ENCODE assay signal across 8 mouse cellular contexts in genomic region chr6:87614794-87615695, GRCm38 (mm10). TPM values are rescaled to one million over a fixed set of nuclear protein-coding genes. Genes with fewer than 3 reads are reported as not detected.
DNase-seq lines count a peak whose midpoint lies in the region; ATAC-seq and TF ChIP-seq lines count a peak whose summit lies in the region.

No protein-coding gene starts in this region.

- H3K27me3 ChIP-seq in liver, embryonic 11.5 days (replicated peaks; ENCODE audit: control insufficient read depth, insufficient read depth, low read length) = no peaks in the 10 kb centered on the region; the same call in 1 of the 2 replicates
- no peaks in the 10 kb centered on the region for H3K27me3 ChIP-seq in lung, embryonic 16.5 days (ENCODE audit: control insufficient read depth, insufficient read depth, low read depth, low read length)
- H3K27me3 ChIP-seq in stomach, postnatal 0 days (ENCODE audit: control insufficient read depth, insufficient read depth, low read length) = no peaks in the 10 kb centered on the region

- no peak overlapping the region for H3K4me2 ChIP-seq in liver, embryonic 11.5 days
- no peak overlapping the region for H3K4me2 ChIP-seq in lung, embryonic 16.5 days (ENCODE audit: low read depth, low read length)
- H3K4me2 ChIP-seq in stomach, postnatal 0 days (replicated peaks; ENCODE audit: low read depth) = no peak overlapping the region

- no peak overlapping the region for H3K4me3 ChIP-seq in liver, embryonic 11.5 days (ENCODE audit: low read depth, low read length)
- no peak overlapping the region for H3K4me3 ChIP-seq in lung, embryonic 16.5 days (ENCODE audit: low read length)
- H3K4me3 ChIP-seq in stomach, postnatal 0 days (ENCODE audit: low read depth, low read length) = no peak overlapping the region

- peak; percentile 65 for DNase-seq in liver
- no peak for DNase-seq in liver, embryonic 11.5 days (ENCODE audit: low spot score)
- peak; percentile 74 for DNase-seq in NIH3T3 (ENCODE audit: low read depth)
- peak; percentile 38 to 69 for DNase-seq in cerebellum, postnatal 25 days
- peak; percentile 50 for DNase-seq in gastrocnemius, postnatal 14 days
- peak; percentile 36 for DNase-seq in stomach, postnatal 0 days (ENCODE audit: low spot score)
- no peak for DNase-seq in layer of hippocampus, postnatal 14 days (ENCODE audit: low spot score in 2 of 2)

- no peaks in the 10 kb centered on the region for H3K36me3 ChIP-seq in liver, embryonic 11.5 days (ENCODE audit: control insufficient read depth, insufficient read depth, low read length)
- H3K36me3 ChIP-seq in lung, embryonic 16.5 days (ENCODE audit: control insufficient read depth, insufficient read depth, low read length) = no peaks in the 10 kb centered on the region
- no peaks in the 10 kb centered on the region for H3K36me3 ChIP-seq in stomach, postnatal 0 days (ENCODE audit: control insufficient read depth, insufficient read depth, low read length)

- H3K27ac ChIP-seq in liver, embryonic 11.5 days (ENCODE audit: low read depth, low read length) = no peak overlapping the region
- H3K27ac ChIP-seq in lung, embryonic 16.5 days (ENCODE audit: low read length) = no peak overlapping the region
- no peak overlapping the region for H3K27ac ChIP-seq in stomach, postnatal 0 days (replicated peaks)

- H3K9me3 ChIP-seq in liver, embryonic 11.5 days (ENCODE audit: control insufficient read depth, low read length) = no peaks in the 10 kb centered on the region
- no peaks in the 10 kb centered on the region for H3K9me3 ChIP-seq in lung, embryonic 16.5 days (ENCODE audit: control insufficient read depth, low read length)
- no peaks in the 10 kb centered on the region for H3K9me3 ChIP-seq in stomach, postnatal 0 days (ENCODE audit: control insufficient read depth, low read length)

- TF ChIP-seq EP300 in stomach, postnatal 0 days (optimal IDR thresholded peaks at IDR 0.05) = no peak

- H3K9ac ChIP-seq in liver, embryonic 11.5 days (ENCODE audit: low read depth, low read length) = no peak overlapping the region
- H3K9ac ChIP-seq in lung, embryonic 16.5 days (ENCODE audit: low read length) = no peak overlapping the region
- no peak overlapping the region for H3K9ac ChIP-seq in stomach, postnatal 0 days (ENCODE audit: low read length)

- 0 out of 2 replicates have a peak, but pooled peaks cover 2% of the 10 kb centered on the region for H3K4me1 ChIP-seq in liver, embryonic 11.5 days (replicated peaks; ENCODE audit: control insufficient read depth, insufficient read depth, low read length)
- no peaks in the 10 kb centered on the region; the same call in 1 of the 2 replicates for H3K4me1 ChIP-seq in lung, embryonic 16.5 days (replicated peaks; ENCODE audit: control insufficient read depth, insufficient read depth, low read length)
- no peaks in the 10 kb centered on the region for H3K4me1 ChIP-seq in stomach, postnatal 0 days (replicated peaks; ENCODE audit: control insufficient read depth, insufficient read depth)

- intact Hi-C loops in gastrocnemius, postnatal 14 days (cut with DNase I; ENCODE audit: low total_unique reads) = no loop called here

- no peak for ATAC-seq in liver, embryonic 11.5 days (replicated peaks; ENCODE audit: low FRiP score)
- peak; percentile 45; the same call in 1 of the 2 replicates for ATAC-seq in lung, embryonic 16.5 days (ENCODE audit: low read depth)
- ATAC-seq in stomach, postnatal 0 days (ENCODE audit: low FRiP score, low TSS enrichment) = no peak

- 51% methylated on average over 11 of the region's 11 CpGs for WGBS in liver, embryonic 11.5 days
- WGBS in lung, embryonic 16.5 days = 48% methylated on average over 11 of the region's 11 CpGs
- WGBS in stomach, postnatal 0 days = 57% methylated on average over 11 of the region's 11 CpGs

- peak; percentile 75 for TF ChIP-seq CTCF in stomach, postnatal 0 days (IDR thresholded peaks at IDR 0.05; ENCODE audit: low read depth)

RNA-seq across cellular contexts. Expression of gene Prokr1, which starts 24.5 kb away (rescaled TPM):
- polyA plus RNA-seq in liver, embryonic 11.5 days (2014; fragmentation: Nextera tagmentation; extraction: Ambion mirVana) = 1.8 and 3.2 TPM in 2 replicates
- total RNA-seq in gastrocnemius, postnatal 14 days (2021) = 1 to 10 TPM; 2.2 to 3.6 TPM
- 2.2 and 2.6 TPM in 2 replicates for polyA plus RNA-seq in lung, embryonic 16.5 days (2015; fragmentation: Nextera tagmentation; extraction: Ambion mirVana)
- polyA plus RNA-seq in stomach, postnatal 0 days (2015; fragmentation: Nextera tagmentation; extraction: Ambion mirVana) = 0.92 and 1.1 TPM in 2 replicates
- under 1 TPM; 0.48 to 0.55 TPM for total RNA-seq in layer of hippocampus, postnatal 14 days (2021)

RNA-seq across cellular contexts. Expression of gene Aplf, which starts 56.9 kb away (rescaled TPM):
- 22.5 and 25.2 TPM in 2 replicates for polyA plus RNA-seq in liver, embryonic 11.5 days (2014; fragmentation: Nextera tagmentation; extraction: Ambion mirVana)
- total RNA-seq in gastrocnemius, postnatal 14 days (2021) = 1 to 10 TPM; 2.8 to 3.4 TPM
- 13.5 and 14.3 TPM in 2 replicates for polyA plus RNA-seq in lung, embryonic 16.5 days (2015; fragmentation: Nextera tagmentation; extraction: Ambion mirVana)
- 8.4 and 9.8 TPM in 2 replicates for polyA plus RNA-seq in stomach, postnatal 0 days (2015; fragmentation: Nextera tagmentation; extraction: Ambion mirVana)
- 1 to 10 TPM; 7.3 to 7.4 TPM for total RNA-seq in layer of hippocampus, postnatal 14 days (2021)

Comparison
In these comparisons a context has a peak if more than half of its experiments do, and no peak if none do; other contexts are left out.
1. DNase-seq: peak in liver (single experiment), NIH3T3 (single experiment), cerebellum, postnatal 25 days (2 of 2), gastrocnemius, postnatal 14 days (single experiment) and stomach, postnatal 0 days (single experiment); none in liver, embryonic 11.5 days (single experiment) and layer of hippocampus, postnatal 14 days (0 of 2).